Mouse (Mus musculus) frontal cortex, adult (tissue): ENCODE measurements around the gene R3hdm1.
"Not testable (repeated sequence)": the region's sequence is repeated elsewhere in the genome, so short reads cannot be mapped to it uniquely, and the experiment has no call there.

Experiments used
- ATAC-seq: cut with Nextera tagmentation; 2 replicates; pipeline ENCODE4 v1.9.2; 2017; ENCODE audit warnings: mild to moderate bottlenecking, moderate library complexity, mixed read lengths; ENCODE audit not compliant: low TSS enrichment

R3hdm1 gene

DNA sequence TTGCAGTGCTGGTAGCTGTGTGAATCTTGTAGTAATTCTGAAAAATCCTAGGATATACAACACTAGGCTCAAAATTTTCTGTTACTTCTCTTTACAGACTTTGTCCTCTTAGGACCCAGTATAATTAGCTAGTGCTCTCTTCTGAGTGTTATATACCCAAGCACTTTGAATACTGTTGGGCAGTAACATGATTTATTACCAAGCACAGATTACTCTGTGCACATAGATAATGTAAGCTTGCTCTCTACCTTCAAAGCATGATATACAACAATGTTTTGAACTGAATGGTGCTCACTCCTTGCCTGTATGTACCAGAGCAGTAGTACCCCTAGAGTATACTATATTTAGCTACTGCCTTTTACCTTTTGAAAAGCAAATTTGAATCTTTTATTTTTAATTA lies 33.1 kb downstream of the R3hdm1 start:
- not testable (repeated sequence) for ATAC-seq

DNA sequence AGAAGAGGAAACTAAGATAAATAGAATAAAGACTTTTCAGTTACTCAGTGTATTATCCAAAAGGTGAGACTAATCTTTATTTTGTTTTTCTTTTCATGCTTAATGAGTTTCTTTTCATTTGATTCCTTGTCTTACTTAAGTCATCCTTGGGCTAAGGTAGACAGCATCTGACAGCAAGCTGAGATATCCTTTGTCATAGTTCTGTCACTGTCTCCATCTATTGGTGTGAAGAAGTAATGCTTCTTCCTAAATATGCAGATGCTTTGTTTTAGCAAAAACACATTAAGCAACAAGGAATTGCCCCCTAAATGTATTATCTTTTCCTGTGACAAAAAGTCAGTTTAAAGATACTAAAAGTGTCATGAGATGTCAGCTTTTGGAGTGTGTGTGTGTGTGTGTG lies 37.9 kb downstream of the R3hdm1 start:
- peak; percentile 28; the same call in 1 of the 2 replicates for ATAC-seq

DNA sequence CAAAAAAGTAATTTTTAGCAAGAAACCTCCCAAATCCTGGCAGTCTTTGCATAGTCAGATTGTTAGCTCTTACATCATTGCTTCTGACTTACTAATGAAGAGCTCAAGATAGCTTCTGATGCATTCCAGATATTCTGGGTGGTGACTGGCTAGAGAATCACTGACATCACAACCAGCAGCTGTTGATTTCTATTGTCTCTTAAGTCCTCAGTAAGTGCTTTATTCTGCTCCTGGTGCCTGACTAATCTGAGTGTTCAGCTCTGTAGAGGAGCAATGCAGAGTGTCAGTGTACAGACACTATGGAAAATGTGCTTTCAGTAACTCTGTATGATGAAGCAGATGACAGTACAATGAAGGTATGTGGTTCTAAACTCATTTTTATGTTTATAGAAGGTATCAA lies 38.6 kb downstream of the R3hdm1 start:
- ATAC-seq = peak; percentile 87

DNA sequence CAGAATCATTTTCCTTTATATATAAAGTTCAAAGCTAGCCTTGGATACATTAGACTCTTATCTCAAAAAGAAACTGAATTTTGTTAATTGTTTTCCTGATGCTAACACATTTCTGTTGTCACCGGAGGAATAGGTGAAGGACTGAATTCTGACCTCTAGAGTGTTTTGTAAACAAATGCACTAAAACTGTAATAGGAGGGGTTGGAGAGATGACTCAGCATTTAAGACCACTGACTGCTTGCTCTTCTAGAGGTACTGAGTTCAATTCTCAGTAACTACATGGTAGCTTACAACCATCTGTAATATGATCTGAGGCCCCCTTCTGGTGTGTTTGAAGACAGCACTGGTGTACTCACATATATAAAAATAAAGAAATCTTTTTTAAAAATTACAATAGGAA lies 63.9 kb downstream of the R3hdm1 start:
- no peak for ATAC-seq

DNA sequence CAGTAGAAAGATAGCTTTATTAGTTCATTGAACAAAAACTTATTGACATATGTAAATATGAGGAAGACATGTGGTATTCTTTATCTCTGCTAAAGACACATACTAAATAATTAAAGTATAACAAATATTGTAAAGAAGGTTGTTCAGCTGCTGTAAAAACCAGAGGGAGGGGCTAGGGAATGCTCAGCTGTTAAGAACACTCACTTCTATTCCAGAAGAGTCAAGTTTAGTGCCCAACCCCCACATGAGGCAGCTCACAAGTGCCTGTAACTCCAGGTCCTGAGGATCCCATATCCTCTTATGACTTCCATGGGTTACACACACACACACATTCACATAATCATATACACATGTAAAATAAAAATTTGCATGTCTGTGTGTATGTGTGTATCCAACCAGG lies 67.0 kb downstream of the R3hdm1 start:
- no peak for ATAC-seq

GRCm38 (mm10) chr1:128191426-128191825 lies 88.3 kb downstream of the R3hdm1 start:
- ATAC-seq = no peak

- no peak for ATAC-seq
These were observed 89.3 kb downstream of the R3hdm1 start for GRCm38 (mm10) chr1:128192369-128192768.

- ATAC-seq = peak; percentile 17; the same call in 1 of the 2 replicates
These were observed 90.9 kb downstream of the R3hdm1 start for GRCm38 (mm10) chr1:128194011-128194410.

- no peak for ATAC-seq
These were observed 94.3 kb downstream of the R3hdm1 start for GRCm38 (mm10) chr1:128197353-128197752.

- ATAC-seq = no peak
These were observed 110.2 kb downstream of the R3hdm1 start for GRCm38 (mm10) chr1:128213261-128213660.

GRCm38 (mm10) chr1:128221886-128222285 lies 118.8 kb downstream of the R3hdm1 start:
- no peak for ATAC-seq

DNA sequence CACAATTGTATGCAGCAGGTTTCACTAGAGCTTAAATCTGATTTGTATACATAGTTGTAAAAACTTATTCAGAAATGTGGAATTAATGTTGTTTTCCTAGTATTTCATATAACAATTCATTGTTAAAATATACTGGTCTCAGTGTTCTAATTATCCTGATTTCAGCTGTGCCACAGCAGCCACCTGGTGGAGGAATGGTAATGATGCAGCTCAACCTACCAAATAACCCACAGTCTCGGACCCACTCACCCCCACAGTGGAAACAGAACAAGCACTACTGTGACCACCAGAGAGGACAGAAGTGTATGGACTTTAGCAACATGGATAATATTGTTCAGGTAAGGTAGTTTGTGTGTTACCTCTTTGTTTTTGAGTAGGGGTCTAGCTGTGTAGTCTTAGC lies 120.2 kb downstream of the R3hdm1 start:
- no peak; the same call in 1 of the 2 replicates for ATAC-seq

DNA sequence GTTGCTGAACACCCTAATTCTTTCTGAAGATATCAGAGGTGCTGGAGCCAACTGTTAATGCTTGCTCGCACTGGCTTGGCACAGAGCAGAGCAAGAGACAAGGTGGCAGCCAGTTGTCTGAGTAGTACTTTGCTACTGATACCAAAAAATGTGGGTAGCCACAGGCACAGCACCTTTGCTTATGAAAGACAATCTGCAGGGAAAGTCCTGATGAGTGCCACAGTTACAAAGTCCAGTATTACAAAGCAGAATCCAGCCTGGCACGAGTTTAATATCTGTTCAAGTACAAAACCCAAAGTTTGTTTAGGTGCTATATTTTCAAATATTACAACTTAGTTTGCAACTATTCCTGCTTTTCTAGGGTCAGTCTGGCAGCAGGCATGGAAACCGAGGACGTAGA lies 132.1 kb downstream of the R3hdm1 start:
- no peak for ATAC-seq

GRCm38 (mm10) chr1:128243627-128243995 lies 140.5 kb downstream of the R3hdm1 start, which contains the start of gene Ubxn4:
TSS of gene Ubxn4 (plus strand) at chr1:128243964.
- ATAC-seq = peak; percentile 5

GRCm38 (mm10) chr1:128243996-128244726 lies 141.1 kb downstream of the R3hdm1 start:
- ATAC-seq = peak; percentile 97

- no peak for ATAC-seq
These were observed 141.7 kb downstream of the R3hdm1 start for GRCm38 (mm10) chr1:128244727-128245355.

DNA sequence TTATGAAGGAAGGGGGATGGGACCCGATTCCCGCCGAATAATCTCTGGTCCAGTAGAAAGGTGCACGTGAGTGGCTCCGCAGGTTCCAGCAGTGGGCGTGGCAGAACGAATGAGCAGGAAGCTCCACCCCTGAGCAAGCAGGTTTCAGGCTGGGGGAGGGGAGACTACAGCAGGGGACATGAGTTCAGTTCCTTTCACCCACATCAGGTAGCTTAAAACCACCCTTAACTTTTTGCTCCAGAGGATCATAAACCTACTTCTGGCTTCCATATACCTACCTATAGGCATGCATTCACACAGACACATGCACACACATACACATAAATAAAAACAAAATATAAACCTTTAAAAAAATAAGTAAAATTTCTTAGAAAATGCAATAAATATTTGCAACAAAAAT lies 164.0 kb downstream of the R3hdm1 start:
- ATAC-seq = not testable (repeated sequence)

DNA sequence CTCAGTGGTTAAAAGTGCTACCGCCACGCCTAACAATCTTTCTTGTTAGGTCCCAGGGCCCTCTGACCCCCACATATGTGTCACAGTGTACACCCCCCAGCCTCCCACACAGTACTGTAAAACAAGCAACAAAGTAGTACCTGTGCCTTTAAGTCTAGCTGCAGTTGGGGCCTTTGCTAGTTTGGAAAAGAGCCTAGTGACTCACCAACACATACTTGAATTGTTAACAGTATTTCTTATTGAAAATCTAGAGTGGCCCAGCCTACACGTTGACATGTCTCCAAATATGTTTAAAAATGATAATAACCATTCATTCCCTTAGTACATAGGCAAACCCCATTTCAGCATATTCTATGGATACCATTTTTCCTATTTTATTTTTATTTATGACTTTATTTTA lies 167.6 kb downstream of the R3hdm1 start:
- ATAC-seq = no peak

DNA sequence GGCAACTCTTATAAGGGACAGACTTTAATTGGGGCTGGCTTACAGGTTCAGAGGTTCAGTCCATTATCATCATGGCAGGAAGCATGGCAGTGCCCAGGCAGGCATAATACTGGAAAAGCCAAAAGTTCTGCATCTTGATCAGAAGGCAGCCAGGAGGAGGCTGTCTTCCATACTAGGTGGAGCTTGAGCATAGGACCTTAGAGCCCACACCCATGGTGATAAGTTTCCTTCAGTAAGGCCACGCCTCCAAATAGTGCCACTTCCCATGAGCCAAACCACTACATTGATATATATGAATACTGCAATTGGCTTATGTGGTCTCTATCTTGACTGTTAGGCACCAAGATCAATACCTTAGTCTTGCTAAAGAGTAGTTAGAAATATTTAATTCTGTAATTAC lies 172.8 kb downstream of the R3hdm1 start:
- ATAC-seq = no peak

GRCm38 (mm10) chr1:128278563-128278962 lies 175.5 kb downstream of the R3hdm1 start:
- ATAC-seq = no peak

- no peak for ATAC-seq
These were observed 178.7 kb downstream of the R3hdm1 start for GRCm38 (mm10) chr1:128281753-128282152.

DNA sequence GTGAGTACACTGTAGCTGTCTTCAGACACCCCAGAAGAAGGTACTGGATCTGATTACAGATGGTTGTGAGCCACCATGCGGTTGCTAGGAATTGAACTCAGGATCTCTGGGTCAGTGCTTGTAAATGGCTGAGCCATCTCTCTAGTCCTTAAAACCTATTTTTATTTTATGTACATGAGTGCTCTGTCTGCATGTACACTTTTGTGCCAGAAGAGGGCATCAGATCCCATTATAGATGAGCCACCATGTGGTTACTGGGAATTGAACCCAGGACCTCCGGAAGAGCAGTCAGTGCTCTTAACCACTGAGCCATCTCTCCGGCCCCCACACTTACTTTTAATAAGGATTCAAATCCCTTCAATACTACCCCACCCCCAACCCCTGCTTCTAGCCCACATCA lies 179.8 kb downstream of the R3hdm1 start:
- no peak for ATAC-seq

DNA sequence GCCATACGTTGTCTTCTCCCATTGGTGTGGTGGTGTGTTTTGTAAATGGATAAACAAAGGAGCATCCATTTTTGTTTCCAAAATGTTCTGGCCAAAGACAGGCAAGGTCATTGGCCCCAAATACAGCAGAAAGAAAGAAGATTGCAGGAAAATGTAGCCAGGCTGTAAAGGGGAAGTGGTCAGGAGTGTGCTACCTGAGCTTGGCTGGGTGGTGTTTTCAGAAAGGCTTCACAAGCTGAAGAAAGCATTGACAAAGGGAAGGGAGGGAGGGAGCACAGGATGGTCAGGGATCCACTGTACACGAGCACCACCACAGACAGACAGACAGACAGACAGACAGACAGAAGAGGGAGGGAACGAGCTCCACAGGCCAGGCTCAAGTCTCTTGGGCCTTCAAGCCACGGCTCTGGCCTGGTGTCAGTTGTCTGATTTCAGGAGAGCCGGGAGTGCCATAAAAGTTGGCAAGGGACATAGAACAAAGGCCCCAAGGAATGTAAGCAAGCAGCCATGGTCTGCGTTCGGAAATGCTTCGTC lies 181.1 kb downstream of the R3hdm1 start:
- ATAC-seq = no peak
